Mouse (Mus musculus) neural tube, embryonic 15.5 days (tissue): ENCODE measurements around the gene Thumpd2. TPM values are rescaled to one million over a fixed set of nuclear protein-coding genes. Genes with fewer than 3 reads are reported as not detected.

Experiments
- ATAC-seq: fragments of 200-750 bp; cut with Nextera tagmentation; 2 replicates; pipeline ENCODE4 v1.8.0; 2017; ENCODE audit warnings: mild to moderate bottlenecking, moderate TSS enrichment, moderate library complexity; ENCODE audit not compliant: low FRiP score
- H3K27ac ChIP-seq: fragments of 300-500 bp; sonication (generic); replicated peaks from 2 replicates; pipeline ENCODE4 v1.5.1; 2015; ENCODE audit warnings: mild to moderate bottlenecking, inconsistent platforms
- H3K27me3 ChIP-seq: fragments of 300-500 bp; sonication (generic); replicated peaks from 2 replicates; pipeline ENCODE4 v1.6.1; 2015; ENCODE audit warnings: inconsistent platforms
- H3K36me3 ChIP-seq: fragments of 300-500 bp; sonication (generic); 2 replicates; pipeline ENCODE4 v1.6.1; 2015; ENCODE audit warnings: inconsistent platforms
- H3K4me1 ChIP-seq: fragments of 300-500 bp; sonication (generic); 2 replicates; pipeline ENCODE4 v1.6.1; 2015; ENCODE audit warnings: inconsistent platforms
- H3K4me2 ChIP-seq: fragments of 300-500 bp; sonication (generic); 2 replicates; pipeline ENCODE4 v1.6.1; 2015; ENCODE audit warnings: inconsistent platforms, mild to moderate bottlenecking, moderate library complexity
- H3K4me3 ChIP-seq: fragments of 300-500 bp; sonication (generic); replicated peaks from 2 replicates; pipeline ENCODE4 v1.5.1; 2015; ENCODE audit warnings: mild to moderate bottlenecking, inconsistent platforms
- H3K9ac ChIP-seq: fragments of 300-500 bp; sonication (generic); replicated peaks from 2 replicates; pipeline ENCODE4 v1.6.1; 2015; ENCODE audit warnings: mild to moderate bottlenecking, inconsistent platforms
- H3K9me3 ChIP-seq: fragments of 300-500 bp; sonication (generic); replicated peaks from 2 replicates; pipeline ENCODE4 v1.6.1; 2016; ENCODE audit warnings: inconsistent platforms
- WGBS: fragments of 180-500 bp; shearing (Covaris S2); methylation state at CpG from one replicate; pipeline ENCODE4 v1.1.7; 2015; ENCODE audit warnings: mixed read lengths; 5-methylcytosine and 5-hydroxymethylcytosine counted together
- polyA plus RNA-seq: library from polyadenylated mRNA; unstranded; fragments of >200 nt; fragmentation: Nextera tagmentation; extraction: Ambion mirVana; gene quantifications from 2 replicates; pipeline ENCODE4 v1.2.1, GENCODE M21; 2015

Thumpd2 gene
- polyA plus RNA-seq, 1 experiment from 2014 or later: 7.5 TPM

- 34% methylated on average over 3 of the region's 3 CpGs for WGBS
- ATAC-seq: no peak
Observed at GRCm38 (mm10) chr17:81056035-81056434, 8.8 kb downstream of the Thumpd2 start.

DNA sequence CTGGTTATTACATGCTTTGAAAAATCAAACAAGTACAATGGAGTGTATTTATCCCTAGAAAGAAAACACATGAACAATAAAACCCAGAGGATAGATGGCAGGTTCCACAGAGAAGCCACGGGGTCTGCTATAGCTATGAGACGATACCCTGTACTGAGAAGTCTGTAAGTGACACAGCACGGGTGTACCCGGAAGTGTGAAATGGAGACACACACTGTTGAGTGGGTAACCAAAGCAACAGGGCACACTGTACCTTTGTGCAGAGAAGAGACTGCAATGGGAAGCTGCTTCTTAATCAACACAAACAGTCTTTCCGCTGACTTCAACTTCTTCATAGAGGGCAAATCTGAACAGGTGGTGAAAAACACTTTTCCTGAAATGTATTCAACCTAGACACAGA lies 9.4 kb downstream of the Thumpd2 start:
- no peak overlapping the region for H3K27ac ChIP-seq
- peaks cover 7% of the 10 kb centered on the region; the same call in 1 of the 2 replicates for H3K36me3 ChIP-seq
- no peak overlapping the region for H3K4me2 ChIP-seq
- H3K9me3 ChIP-seq: no peaks in the 10 kb centered on the region
- 0 out of 2 replicates have a peak, but pooled peaks cover 3% of the 10 kb centered on the region for H3K4me1 ChIP-seq
- no peak for ATAC-seq
- no peaks in the 10 kb centered on the region for H3K27me3 ChIP-seq
- H3K4me3 ChIP-seq: no peak overlapping the region
- H3K9ac ChIP-seq: no peak overlapping the region
- WGBS: 88% methylated on average over 5 of the region's 5 CpGs

More at GRCm38 (mm10) chr17:81056035-81056434, 8.8 kb downstream of the Thumpd2 start:
- H3K4me2 ChIP-seq: no peak overlapping the region
- H3K4me3 ChIP-seq: no peak overlapping the region
- 0 out of 2 replicates have a peak, but pooled peaks cover 3% of the 10 kb centered on the region for H3K4me1 ChIP-seq
- H3K27me3 ChIP-seq: no peaks in the 10 kb centered on the region
- H3K27ac ChIP-seq: no peak overlapping the region
- H3K9ac ChIP-seq: no peak overlapping the region
- H3K36me3 ChIP-seq: peaks cover 7% of the 10 kb centered on the region; the same call in 1 of the 2 replicates
- H3K9me3 ChIP-seq: no peaks in the 10 kb centered on the region

GRCm38 (mm10) chr17:81053274-81053673 lies 11.6 kb downstream of the Thumpd2 start:
- Histone ChIP-seq H3K4me2 (no peak overlapping the region), H3K9me3 (no peaks in the 10 kb centered on the region), H3K9ac (no peak overlapping the region), H3K4me3 (no peak overlapping the region), H3K27ac (no peak overlapping the region), H3K4me1 (0 out of 2 replicates have a peak, but pooled peaks cover 3% of the 10 kb centered on the region), H3K27me3 (no peaks in the 10 kb centered on the region), H3K36me3 (peaks cover 7% of the 10 kb centered on the region; the same call in 1 of the 2 replicates)
- no peak for ATAC-seq
- WGBS: 94% methylated on average over 2 of the region's 2 CpGs

DNA sequence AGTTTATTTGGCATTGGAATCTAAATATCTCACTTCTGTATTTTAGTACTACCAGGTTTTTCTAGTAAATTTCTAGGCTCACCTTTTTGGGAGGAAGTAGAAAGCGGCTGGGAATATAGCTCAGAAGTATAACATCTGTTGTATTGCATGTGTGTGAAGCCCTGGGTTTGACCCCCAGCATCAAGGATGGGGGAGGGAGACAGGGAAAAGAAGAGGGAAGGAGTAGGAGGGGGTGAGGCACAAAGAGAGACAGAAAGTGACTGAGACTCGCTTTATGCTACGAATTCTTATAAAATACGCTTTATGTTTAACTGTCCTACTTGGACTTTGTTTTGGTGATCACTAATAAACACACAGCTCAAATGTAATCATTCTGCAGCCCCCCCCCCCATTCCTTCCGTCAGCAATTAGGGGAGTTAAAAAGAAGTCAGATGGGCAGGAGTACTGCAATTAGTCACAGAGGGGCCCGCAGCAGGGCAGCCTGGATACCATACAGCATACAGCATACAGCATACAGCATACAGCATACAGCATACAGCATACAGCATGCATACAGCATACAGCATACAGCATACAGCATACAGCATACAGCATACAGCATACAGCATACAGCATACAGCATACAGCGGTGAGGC lies 16.8 kb downstream of the Thumpd2 start:
- Histone ChIP-seq H3K27ac (no peak overlapping the region), H3K4me1 (no peaks in the 10 kb centered on the region), H3K4me3 (no peak overlapping the region), H3K9me3 (no peaks in the 10 kb centered on the region), H3K27me3 (no peaks in the 10 kb centered on the region), H3K9ac (no peak overlapping the region), H3K36me3 (peaks cover 2% of the 10 kb centered on the region; the same call in 1 of the 2 replicates), H3K4me2 (no peak overlapping the region)
- no peak for ATAC-seq
- 73% methylated on average over 7 of the region's 7 CpGs for WGBS

- Histone ChIP-seq H3K9ac (no peak overlapping the region), H3K9me3 (no peaks in the 10 kb centered on the region), H3K4me2 (no peak overlapping the region), H3K4me1 (no peaks in the 10 kb centered on the region), H3K27ac (no peak overlapping the region), H3K36me3 (peaks cover 4% of the 10 kb centered on the region; the same call in 1 of the 2 replicates), H3K4me3 (no peak overlapping the region), H3K27me3 (no peaks in the 10 kb centered on the region)
- WGBS: 90% methylated on average over 9 of the region's 9 CpGs
- no peak for ATAC-seq
Observed at GRCm38 (mm10) chr17:81045525-81046150, 19.2 kb downstream of the Thumpd2 start.

DNA sequence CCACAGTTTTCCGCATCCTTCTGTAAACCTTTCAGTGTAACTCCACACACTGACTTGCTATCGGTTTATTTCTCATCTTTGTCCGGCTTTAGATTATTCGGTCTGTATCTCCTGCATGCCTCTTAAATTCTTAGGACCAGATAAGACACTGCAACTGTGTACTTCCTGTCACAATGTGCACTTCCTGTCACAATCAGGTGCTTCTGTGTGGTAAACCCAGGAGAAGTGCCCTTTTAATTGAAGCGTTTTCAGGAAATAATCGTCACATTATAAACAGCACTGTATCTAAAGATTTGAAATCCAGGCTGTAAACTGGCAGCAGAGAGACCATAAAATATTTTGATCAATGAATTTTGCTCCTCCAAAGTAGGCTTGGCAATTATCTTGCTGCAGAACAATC lies 19.8 kb downstream of the Thumpd2 start:
- no peaks in the 10 kb centered on the region for H3K27me3 ChIP-seq
- no peak overlapping the region for H3K4me2 ChIP-seq
- no peak for ATAC-seq
- 93% methylated on average over 6 of the region's 6 CpGs for WGBS
- no peaks in the 10 kb centered on the region for H3K4me1 ChIP-seq
- no peaks in the 10 kb centered on the region for H3K9me3 ChIP-seq
- no peak overlapping the region for H3K4me3 ChIP-seq
- H3K9ac ChIP-seq: no peak overlapping the region
- H3K36me3 ChIP-seq: peaks cover 4% of the 10 kb centered on the region; the same call in 1 of the 2 replicates
- no peak overlapping the region for H3K27ac ChIP-seq

DNA sequence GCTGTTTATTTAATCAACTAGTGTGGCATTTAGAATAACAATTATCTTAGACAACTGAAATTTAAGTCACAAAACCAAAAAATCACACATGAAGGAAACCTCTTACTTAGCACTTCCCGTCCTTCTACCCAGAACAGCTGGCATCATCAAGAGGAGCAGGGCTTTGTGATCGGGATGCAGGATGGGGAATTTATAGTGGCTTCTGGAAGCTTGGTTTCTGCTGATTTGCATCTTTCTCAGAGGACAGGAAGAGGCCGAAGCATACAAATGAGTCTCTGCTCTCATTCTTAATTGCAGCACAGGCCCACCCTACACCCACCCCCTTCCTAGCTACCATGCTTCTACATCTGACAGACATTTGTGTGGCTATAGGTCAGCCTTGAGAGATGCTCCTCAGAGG lies 20.5 kb downstream of the Thumpd2 start:
- H3K9me3 ChIP-seq: no peaks in the 10 kb centered on the region
- no peaks in the 10 kb centered on the region for H3K27me3 ChIP-seq
- H3K4me2 ChIP-seq: no peak overlapping the region
- H3K9ac ChIP-seq: no peak overlapping the region
- no peak overlapping the region for H3K4me3 ChIP-seq
- H3K36me3 ChIP-seq: peaks cover 4% of the 10 kb centered on the region; the same call in 1 of the 2 replicates
- 32% methylated on average over 3 of the region's 3 CpGs for WGBS
- no peaks in the 10 kb centered on the region for H3K4me1 ChIP-seq
- H3K27ac ChIP-seq: no peak overlapping the region
- ATAC-seq: no peak

DNA sequence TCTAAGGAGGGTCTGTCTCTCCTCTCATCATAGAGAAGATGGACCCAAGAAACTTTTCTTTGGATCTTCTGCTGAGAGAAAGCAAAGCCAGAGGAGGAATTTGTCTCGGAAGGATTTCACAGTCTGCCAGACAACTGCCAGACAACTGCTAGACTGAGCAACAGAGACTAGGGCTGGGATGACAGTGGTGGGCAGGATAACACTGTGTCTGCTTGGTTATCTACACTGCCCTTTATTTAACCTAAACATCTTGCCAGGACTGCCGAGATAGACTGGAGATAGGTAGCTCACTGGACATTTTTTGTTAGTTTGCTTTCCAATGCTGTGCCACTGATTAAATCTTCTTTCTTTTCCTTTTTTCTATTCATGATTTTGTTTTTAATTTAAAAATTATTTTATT lies 23.2 kb downstream of the Thumpd2 start:
- Histone ChIP-seq H3K4me3 (no peak overlapping the region), H3K36me3 (peaks cover 15% of the 10 kb centered on the region), H3K9ac (no peak overlapping the region), H3K9me3 (no peaks in the 10 kb centered on the region), H3K4me2 (no peak overlapping the region), H3K27ac (no peak overlapping the region), H3K4me1 (no peaks in the 10 kb centered on the region), H3K27me3 (no peaks in the 10 kb centered on the region)
- 90% methylated on average over 2 of the region's 2 CpGs for WGBS
- no peak for ATAC-seq

DNA sequence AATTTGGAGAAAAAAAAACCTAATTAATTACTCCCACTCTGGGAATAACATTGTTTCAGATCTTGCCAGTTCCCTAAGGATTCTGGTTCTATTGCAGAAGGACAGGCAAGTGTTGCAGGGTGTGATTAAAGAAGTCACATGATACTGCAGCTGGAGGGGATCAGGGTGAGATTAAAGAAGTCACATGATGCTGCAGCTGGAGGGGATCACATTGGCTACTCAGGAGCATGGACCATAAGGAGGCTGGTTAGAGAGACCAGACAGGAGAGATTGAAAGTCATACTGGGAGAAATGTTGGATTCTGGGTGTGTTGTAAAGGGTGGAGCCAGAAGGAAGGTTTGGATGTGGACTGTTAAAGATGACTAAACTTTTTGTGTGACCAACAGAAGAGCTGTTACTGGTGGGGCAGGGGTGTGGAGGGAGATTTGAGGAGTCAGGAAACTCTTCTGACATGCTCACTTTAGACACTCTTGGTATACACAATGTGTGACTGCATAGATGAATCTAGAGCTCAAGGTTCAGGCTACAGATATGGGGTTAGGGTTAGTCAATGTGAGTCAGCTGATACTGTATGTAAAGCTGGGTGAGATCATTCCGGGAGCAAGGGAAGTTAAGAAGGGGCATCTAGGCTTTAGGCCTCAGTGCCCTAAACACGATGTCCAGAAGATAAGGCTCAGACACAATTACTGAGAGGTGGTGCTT lies 26.0 kb downstream of the Thumpd2 start:
- Histone ChIP-seq H3K4me2 (no peak overlapping the region), H3K27me3 (no peaks in the 10 kb centered on the region), H3K36me3 (peaks cover 15% of the 10 kb centered on the region), H3K9me3 (no peaks in the 10 kb centered on the region), H3K27ac (no peak overlapping the region), H3K9ac (no peak overlapping the region), H3K4me1 (no peaks in the 10 kb centered on the region), H3K4me3 (no peak overlapping the region)
- ATAC-seq: no peak
- WGBS: 95% methylated on average over 2 of the region's 2 CpGs

DNA sequence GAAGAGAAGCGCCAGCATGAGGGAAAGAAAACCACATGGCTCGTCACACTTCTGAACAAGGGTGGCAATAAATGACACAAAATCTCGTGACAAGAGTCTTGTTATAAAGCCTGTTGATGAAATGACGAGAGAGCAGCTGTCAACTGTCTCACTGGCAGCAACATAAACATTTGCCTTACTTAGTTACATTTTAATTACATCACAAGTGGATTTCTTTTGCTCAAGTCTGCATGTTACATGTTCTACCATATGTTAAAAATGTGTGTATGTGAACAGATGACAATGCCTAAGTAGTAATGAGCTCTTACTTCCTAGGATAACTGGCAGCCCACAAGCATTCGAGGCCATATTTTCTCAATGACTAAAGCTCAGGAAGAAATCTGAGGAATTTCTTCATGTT lies 29.5 kb downstream of the Thumpd2 start:
- Histone ChIP-seq H3K4me2 (no peak overlapping the region), H3K27ac (no peak overlapping the region), H3K36me3 (peaks cover 20% of the 10 kb centered on the region; the same call in 1 of the 2 replicates), H3K27me3 (no peaks in the 10 kb centered on the region), H3K9me3 (no peaks in the 10 kb centered on the region), H3K9ac (no peak overlapping the region), H3K4me3 (no peak overlapping the region), H3K4me1 (no peaks in the 10 kb centered on the region)
- ATAC-seq: no peak
- 78% methylated on average over 5 of the region's 5 CpGs for WGBS

DNA sequence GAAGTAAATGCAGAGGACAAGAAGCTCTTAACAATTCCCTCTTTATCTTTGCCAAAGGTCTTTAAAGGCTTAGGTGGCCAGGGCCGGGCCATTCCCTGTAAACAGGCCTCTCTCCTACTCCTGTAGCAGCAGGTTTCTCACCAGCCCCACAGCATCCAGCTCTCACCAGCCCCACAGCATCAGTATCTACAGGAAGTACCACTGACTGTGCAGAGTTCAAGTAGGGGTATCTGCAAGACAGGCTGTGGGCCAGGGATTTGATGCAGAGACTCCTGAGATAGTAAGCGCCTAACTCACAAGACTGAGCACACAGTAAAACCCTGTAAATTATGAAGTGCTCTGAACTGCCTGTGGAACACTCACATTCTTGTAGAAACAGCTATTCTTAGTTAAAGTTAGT lies 31.9 kb downstream of the Thumpd2 start:
- no peaks in the 10 kb centered on the region for H3K4me1 ChIP-seq
- peaks cover 20% of the 10 kb centered on the region; the same call in 1 of the 2 replicates for H3K36me3 ChIP-seq
- H3K9ac ChIP-seq: no peak overlapping the region
- H3K9me3 ChIP-seq: no peaks in the 10 kb centered on the region
- WGBS: 83% methylated on average over 2 of the region's 2 CpGs
- H3K27ac ChIP-seq: no peak overlapping the region
- no peak overlapping the region for H3K4me2 ChIP-seq
- H3K27me3 ChIP-seq: no peaks in the 10 kb centered on the region
- no peak overlapping the region for H3K4me3 ChIP-seq
- no peak for ATAC-seq
